Mouse (Mus musculus) brain, embryonic 14.5 days (tissue): ENCODE measurements at regions not wholly inside any gene's neighbourhood (a gene's known extent, or its start where the extent isn't known, plus 50 kb on each side); places are given as distances from the start of the nearest gene placed in this dataset.

ENCODE experiments used
- DNase-seq: peaks from one replicate; pipeline ENCODE4 v3.0.0-alpha.2; 2011; ENCODE audit warnings: low read depth
- CTCF ChIP-seq: fragments of 200-500 bp; IDR thresholded peaks from 2 replicates; pipeline ENCODE4 v1.5.1; 2012; ENCODE audit warnings: inconsistent platforms, mild to moderate bottlenecking, moderate library complexity, borderline replicate concordance; ENCODE audit not compliant: insufficient read depth, insufficient read length; ENCODE audit errors: extremely low read depth
- POLR2A ChIP-seq: fragments of 200-500 bp; IDR thresholded peaks from 2 replicates; pipeline ENCODE4 v1.6.1; 2012; ENCODE audit warnings: mild to moderate bottlenecking, inconsistent platforms, borderline replicate concordance; ENCODE audit not compliant: poor library complexity, insufficient read depth, insufficient read length, severe bottlenecking; ENCODE audit errors: extremely low read depth

DNA sequence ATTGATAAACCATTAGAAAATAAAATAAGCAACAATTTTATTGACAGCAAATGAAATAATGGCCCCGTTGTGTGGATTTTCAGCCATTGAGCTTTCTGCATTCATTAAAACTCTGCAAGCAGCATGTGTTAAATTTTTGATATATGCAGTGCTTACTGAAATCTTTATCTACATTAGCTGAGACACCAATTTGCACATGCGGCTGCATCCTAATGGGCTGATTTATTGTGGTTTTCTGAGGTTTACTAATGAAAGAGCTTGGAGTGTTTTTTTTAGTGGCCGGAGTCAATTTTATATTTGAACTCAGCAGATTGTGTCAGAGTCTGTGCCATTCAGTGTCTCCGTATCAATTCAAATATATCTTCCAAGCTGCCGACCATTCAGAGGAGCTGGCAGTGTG is 653.3 kb upstream of the Tbl1xr1 start:
- peak; percentile 62 for DNase-seq
- TF ChIP-seq CTCF = no peak
- TF ChIP-seq POLR2A = no peak

DNA sequence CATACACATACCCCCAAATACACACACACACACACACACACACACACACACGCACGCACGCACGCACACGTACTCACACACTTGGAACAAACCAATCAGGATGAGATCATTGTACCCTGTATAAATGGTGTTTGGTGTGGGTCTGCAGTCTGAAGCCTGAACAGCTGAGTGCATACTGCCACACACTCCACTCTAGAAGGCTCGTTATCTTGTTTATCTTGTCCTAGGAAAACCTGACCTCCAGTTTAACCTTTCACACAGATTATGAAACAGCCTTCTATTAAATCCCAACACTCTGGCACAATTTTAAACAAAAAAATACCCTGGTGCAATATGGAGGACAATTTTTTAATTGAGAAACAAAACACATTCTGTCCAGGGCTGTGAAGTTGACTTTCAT is 649.9 kb upstream of the Tbl1xr1 start:
- TF ChIP-seq CTCF (no peak), POLR2A (no peak)
- DNase-seq = no peak

DNA sequence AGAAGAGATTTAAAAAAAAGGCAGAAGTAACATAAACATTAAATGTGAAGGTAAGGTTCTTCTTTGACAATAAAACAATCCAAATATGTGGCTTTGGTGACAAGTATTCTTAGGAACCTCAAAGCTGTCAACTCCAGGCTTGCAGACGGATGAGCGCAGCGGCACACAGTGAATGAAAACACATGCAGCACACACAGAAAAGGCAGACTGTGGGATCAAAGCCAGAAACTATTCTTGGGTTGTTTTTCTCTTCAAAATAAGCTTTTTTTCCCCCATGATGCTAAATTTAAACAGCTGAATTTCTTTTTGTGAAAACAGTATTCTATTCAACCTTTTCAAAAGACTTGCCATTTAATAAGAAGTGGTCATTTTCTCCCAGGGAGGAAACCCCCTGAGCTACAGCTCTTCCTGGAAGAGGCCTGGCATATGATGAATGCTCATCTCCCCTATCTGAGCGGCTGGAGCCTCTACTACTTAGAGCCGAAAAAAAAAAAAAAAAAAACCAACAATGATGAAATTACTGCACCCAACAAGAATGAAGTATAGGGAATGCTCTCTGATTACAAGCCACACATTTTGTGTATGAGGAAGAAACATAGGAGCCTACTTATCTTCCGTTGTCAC is 648.9 kb upstream of the Tbl1xr1 start:
- TF ChIP-seq CTCF (no peak), POLR2A (no peak)
- DNase-seq = peak; percentile 82

DNA sequence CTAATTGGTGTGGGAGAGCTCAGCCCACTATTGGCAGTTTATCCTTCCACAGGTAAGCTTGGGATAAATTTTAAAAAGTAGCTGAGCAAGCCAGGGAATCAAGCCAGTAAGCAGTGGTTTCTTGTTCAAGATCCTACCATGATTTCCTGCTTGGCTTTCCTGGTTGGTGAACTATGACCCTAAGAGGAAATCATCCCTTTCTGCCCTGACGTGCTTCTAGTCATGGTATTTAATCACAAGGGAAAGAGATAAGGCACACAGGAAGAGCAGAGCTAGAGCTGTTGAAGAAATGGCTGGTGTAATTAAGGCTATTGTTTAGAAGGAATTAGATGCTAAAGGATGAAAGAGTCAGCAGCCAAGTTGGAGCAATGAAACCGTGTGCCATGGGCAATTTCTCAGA is 648.3 kb upstream of the Tbl1xr1 start:
- TF ChIP-seq POLR2A = no peak
- TF ChIP-seq CTCF = no peak

DNA sequence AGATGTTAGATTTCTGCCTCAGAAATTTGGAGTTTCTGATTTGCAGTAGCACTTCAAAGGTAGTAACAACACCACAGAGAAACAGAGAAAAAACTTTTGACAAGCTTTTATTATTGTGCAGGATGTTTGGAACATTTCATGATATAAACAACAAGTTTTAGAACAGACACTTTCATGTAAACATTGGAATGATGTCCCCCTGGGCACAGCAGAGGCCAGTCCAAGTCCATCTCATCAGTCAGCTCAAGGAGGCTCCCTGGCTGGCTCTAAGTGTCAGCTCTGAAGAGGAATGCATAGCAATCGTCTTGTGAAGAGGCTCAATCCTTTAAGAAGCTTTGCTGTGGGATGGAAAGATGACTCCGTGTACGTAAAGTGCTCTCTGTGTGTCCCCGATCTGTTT is 612.2 kb upstream of the Tbl1xr1 start:
- no peak for TF ChIP-seq POLR2A
- no peak for TF ChIP-seq CTCF
- DNase-seq = no peak

More for the DNA sequence above, 648.3 kb upstream of the Tbl1xr1 start:
- DNase-seq = no peak

DNA sequence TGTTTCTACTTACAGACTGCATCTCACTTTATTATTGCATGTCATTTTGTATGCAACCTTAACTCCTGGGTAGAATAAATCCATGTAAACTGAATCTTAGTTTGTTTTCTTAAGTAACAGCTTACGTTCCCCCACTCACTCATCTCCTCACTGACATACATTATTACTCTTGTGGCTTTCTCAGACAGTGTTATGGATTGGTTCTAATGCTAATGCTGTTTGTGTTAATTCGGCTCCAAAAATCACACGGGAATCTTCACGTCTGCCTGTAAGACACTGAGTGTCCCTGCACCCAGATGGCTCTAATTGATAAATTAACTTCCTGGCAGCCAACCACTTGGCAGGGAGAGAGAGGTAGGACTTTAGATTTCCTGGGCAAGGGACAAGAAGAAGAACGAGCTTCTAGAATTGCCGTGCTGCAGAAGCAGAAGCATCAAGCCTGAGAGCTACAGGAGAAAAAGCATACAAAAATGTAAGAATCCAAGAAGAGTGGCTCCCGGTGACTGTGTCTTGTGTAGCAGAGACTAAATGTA is 610.3 kb upstream of the Tbl1xr1 start:
- no peak for TF ChIP-seq POLR2A
- TF ChIP-seq CTCF = no peak
- peak; percentile 76 for DNase-seq

DNA sequence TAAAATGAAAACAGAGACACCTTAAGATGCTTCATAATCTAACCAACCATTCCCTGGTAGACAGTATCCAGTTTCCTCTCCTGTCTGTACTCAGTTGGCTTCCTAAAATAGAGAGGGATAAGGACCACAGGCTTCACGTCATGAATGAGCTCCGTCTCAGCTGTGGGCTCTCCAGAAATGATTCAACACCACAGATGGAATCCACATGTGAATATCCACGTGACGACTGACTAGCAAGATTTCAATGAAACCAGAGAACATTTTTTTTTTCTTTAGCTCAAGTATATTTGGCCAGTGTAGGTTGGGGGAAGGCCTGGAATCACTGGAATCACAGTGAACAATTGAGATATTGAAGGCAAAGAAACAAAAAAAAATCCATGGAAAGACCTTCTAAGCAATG is 599.1 kb upstream of the Tbl1xr1 start:
- DNase-seq = no peak
- TF ChIP-seq CTCF (no peak), POLR2A (no peak)

DNA sequence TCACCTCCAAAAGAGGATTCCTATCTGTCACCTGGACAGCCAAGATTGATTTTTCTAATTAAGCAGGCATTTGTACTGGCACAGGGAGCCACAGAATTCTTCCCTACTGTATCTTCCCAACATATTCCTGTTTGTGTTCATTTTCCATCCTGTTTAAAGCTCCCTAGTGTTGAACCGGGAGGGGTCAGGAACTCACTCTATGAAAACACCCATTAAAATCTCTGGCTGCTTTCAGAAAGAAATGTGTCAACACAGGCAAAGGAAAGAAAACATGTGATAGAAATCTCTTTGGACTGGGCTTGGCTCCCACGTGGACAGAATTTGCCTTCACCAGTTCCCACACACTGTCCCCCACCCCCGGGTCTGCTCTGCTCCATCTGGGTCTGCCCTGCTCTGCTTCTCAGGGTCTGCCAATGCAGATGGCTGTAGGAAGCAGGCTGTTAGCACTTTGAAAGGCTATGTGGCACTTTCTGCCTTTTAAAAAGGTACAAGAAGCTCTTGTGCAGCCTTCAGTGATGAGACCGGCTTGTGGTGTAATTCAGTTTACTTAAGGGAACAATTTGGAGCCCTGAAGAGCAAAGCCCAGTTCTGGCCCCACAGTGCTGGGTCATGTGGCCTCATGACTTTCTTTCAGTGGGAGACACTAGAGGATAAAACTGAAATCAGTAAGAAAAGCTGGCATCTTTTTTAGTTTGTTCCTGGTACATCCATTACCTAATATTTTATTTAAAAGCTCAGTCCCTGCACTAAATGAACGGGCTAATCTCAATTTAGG is 597.2 kb upstream of the Tbl1xr1 start:
- TF ChIP-seq CTCF (no peak), POLR2A (no peak)
- peak; percentile 88 for DNase-seq

DNA sequence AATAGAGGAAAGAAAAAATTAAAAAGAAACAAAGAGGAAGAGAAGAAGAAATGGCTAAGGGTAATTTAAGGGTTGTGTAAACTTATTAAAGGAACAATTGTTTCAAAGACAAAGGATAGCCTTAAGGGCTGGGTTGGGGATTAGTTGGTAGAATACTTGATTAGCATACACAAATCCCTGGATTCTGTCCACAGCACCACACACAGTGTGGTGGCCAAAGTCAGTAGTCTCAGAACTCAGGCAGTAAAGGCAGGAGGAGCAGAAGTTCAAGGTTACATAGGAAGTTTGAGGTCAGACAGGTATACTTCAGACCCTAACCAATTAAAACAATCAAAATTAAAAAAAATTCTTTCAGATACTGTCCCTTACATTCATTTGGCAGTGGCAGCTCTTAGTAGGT is 596.6 kb upstream of the Tbl1xr1 start:
- no peak for DNase-seq
- TF ChIP-seq CTCF (no peak), POLR2A (no peak)

DNA sequence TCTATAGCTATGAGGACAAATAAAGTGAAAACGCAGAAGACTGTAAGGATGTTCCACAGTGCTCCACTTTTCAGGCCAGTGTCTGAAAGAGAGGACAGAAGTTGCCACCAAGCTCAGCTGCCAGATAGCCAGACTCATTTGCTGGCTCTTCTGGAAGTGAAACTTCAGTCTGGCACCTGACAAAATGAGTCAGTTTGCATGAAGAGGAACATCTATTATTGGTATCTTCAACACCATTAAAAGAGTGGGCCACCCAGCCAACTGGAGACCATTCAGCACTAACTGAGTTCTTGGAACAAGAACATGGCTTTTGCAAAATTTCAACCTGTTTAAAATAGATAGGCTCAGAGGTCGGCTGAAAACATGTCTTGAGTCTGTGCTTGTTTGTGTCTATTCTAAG is 592.4 kb upstream of the Tbl1xr1 start:
- TF ChIP-seq CTCF = no peak
- no peak for TF ChIP-seq POLR2A
- DNase-seq = no peak

DNA sequence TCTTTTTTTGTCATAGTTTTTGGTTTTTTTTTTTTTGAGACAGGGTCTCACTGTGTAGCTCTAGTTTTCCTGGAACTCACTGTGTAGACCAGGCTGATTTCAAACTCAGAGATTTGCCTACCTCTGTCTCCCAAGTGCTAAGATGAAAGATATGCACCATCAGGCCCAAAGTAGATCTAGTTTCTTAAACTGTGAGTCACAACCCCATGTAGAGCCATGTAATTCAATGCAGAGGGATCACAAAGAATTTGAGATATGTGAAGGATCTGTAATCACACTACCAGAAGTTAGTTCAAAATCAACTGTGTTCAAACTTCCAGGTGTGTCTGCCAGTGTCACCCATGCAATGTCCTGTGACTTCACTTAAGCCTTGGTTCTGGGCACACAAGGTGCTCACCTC is 591.0 kb upstream of the Tbl1xr1 start:
- DNase-seq = no peak
- no peak for TF ChIP-seq POLR2A
- TF ChIP-seq CTCF = no peak

DNA sequence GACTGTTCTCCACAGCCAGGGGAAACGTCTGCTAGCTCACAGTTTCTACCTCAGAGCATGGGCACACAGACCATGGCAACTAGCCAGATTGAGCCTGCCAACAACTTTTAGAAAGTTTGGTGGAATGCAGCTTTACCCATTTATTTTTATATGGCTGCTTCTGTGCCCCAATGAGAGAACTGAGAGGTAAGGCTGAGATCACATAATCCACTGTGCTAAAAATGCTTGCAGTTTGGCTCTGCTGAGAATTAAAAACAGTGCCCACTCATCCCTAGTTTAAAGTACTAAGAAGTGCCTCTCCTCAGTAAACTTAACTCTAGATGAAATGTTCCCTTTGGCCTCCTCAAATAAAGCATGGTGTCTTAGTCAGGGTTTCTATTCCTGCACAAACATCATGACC is 586.9 kb upstream of the Tbl1xr1 start:
- no peak for DNase-seq
- TF ChIP-seq CTCF (no peak), POLR2A (no peak)

DNA sequence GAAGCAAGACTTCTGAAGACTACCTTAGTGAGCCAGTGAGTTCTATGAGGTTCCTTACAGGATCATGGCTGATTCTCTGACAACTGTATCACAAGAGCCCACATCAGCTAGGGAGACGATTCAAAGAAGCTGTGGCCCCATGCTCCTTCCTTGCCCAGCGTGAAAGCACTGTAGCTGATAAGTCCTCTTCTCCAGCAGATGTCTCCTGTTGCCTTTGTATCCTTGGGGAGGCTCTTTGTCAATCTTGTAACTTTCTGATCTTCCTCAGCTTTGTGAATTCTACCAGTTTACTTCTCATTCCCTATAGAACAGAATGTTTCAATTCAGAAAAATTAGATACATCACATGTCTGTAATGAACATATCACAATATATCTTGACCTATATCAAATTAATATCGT is 584.0 kb upstream of the Tbl1xr1 start:
- DNase-seq = no peak
- TF ChIP-seq POLR2A (no peak), CTCF (no peak)

DNA sequence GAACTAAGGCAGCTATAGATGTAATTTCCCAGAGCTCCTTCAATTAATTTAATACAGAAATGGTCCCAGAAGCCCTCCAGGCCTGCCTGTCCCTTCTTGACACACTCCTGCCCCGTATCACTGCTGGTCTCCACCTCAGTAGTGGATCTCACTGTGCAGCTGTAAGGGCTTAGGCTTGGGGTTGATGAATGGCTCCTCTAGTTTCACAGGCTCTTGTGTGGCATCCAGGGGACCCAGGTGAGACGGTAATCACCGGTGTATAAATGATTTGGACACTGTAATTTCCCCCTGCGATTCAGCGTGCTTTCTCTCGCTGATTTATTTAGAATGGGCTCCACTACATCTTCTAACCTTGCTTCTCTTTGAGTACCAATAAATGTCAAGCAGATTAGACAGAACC is 583.1 kb upstream of the Tbl1xr1 start:
- no peak for TF ChIP-seq POLR2A
- no peak for TF ChIP-seq CTCF
- no peak for DNase-seq
